Mouse (Mus musculus) ovary, postnatal 36 days (tissue): Measurements from ENCODE around the gene Hdhd5.

Experiments used
- DNase-seq: peaks from one replicate; pipeline ENCODE4 v3.0.0; 2022; ENCODE audit warnings: low spot score, mixed read lengths

Gene Hdhd5

GRCm38 (mm10) chr6:120531020-120531965 is at the start of gene Hdhd5:
Gene Hdhd5 (minus strand): TSS chr6:120531319.
- DNase-seq = peak; percentile 93

- no peak for DNase-seq
Measured at GRCm38 (mm10) chr6:120580713-120581015, 49.5 kb upstream of the Hdhd5 start.

- peak; percentile 38 for DNase-seq
Measured at GRCm38 (mm10) chr6:120579831-120580712, 49.0 kb upstream of the Hdhd5 start.

GRCm38 (mm10) chr6:120579110-120579830 is 48.2 kb upstream of the Hdhd5 start:
- DNase-seq = no peak

GRCm38 (mm10) chr6:120578471-120578870 is 47.4 kb upstream of the Hdhd5 start:
- no peak for DNase-seq

- DNase-seq = no peak
Measured at GRCm38 (mm10) chr6:120572372-120572771, 41.3 kb upstream of the Hdhd5 start.

GRCm38 (mm10) chr6:120568257-120568656 is 37.1 kb upstream of the Hdhd5 start:
- DNase-seq = no peak

GRCm38 (mm10) chr6:120566911-120567909 is 36.1 kb upstream of the Hdhd5 start:
- DNase-seq = no peak

- no peak for DNase-seq
Measured at GRCm38 (mm10) chr6:120556641-120557040, 25.5 kb upstream of the Hdhd5 start.

- DNase-seq = no peak
Measured at GRCm38 (mm10) chr6:120555983-120556567, 25.0 kb upstream of the Hdhd5 start.

- no peak for DNase-seq
Measured at GRCm38 (mm10) chr6:120555152-120555551, 24.0 kb upstream of the Hdhd5 start.

- no peak for DNase-seq
Measured at GRCm38 (mm10) chr6:120550173-120550572, 19.1 kb upstream of the Hdhd5 start.

GRCm38 (mm10) chr6:120548581-120548980 is 17.5 kb upstream of the Hdhd5 start:
- no peak for DNase-seq

GRCm38 (mm10) chr6:120546973-120547372 is 15.9 kb upstream of the Hdhd5 start:
- DNase-seq = no peak

GRCm38 (mm10) chr6:120546292-120546691 is 15.2 kb upstream of the Hdhd5 start:
- no peak for DNase-seq

GRCm38 (mm10) chr6:120542061-120542460 is 10.9 kb upstream of the Hdhd5 start:
- no peak for DNase-seq

GRCm38 (mm10) chr6:120541386-120541785 is 10.3 kb upstream of the Hdhd5 start:
- DNase-seq = no peak

GRCm38 (mm10) chr6:120539781-120540231 is 8.7 kb upstream of the Hdhd5 start:
- DNase-seq = peak; percentile 47

- DNase-seq = peak; percentile 73
Measured at GRCm38 (mm10) chr6:120539132-120539759, 8.1 kb upstream of the Hdhd5 start.

GRCm38 (mm10) chr6:120536337-120536736 is 5.2 kb upstream of the Hdhd5 start:
- no peak for DNase-seq
